Comparison of ENCODE assay signal across 8 mouse cellular contexts in the genomic region with DNA sequence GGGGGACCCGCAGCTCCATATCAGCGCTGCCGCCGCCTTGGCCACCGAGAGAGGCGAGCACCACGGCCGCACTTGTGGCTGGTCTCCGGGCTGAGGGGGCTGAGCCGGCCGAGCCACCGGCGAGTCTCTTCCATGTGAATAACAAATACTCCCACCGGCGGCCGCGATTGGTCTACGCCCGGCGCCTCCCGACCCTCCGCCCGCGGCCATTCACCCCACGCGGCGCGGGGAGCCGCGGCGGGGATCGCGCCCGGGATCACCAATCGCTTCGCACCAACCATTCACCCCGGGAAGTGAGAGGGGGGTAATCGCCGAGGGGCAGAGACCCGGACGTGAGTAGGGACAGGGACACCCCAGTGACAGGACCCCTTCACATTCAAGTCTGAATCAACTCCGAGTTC. TPM values are rescaled to one million over a fixed set of nuclear protein-coding genes. Genes with fewer than 3 reads are reported as not detected.
DNase-seq lines count a peak whose midpoint lies in the region; ATAC-seq lines count a peak whose summit lies in the region.

A gene (minus strand): TSS at position 178 of the 401 bp plus-strand sequence.

- no peak within 1 kb of the TSS for H3K27ac ChIP-seq in heart, embryonic 15.5 days
- H3K27ac ChIP-seq in midbrain, embryonic 13.5 days, result peak within 1 kb of the TSS; percentile 47

- H3K9me3 ChIP-seq in heart, embryonic 15.5 days (replicated peaks), result no peaks in the 10 kb centered on the region
- H3K9me3 ChIP-seq in midbrain, embryonic 13.5 days, result no peaks in the 10 kb centered on the region

- no peak for ATAC-seq in heart, embryonic 15.5 days (replicated peaks; ENCODE audit: insufficient number of reproducible peaks, insufficient read depth, low FRiP score, low read depth)
- ATAC-seq in midbrain, embryonic 13.5 days, result peak; percentile 67

- peak within 1 kb of the TSS; percentile 43 for H3K9ac ChIP-seq in heart, embryonic 15.5 days
- H3K9ac ChIP-seq in midbrain, embryonic 13.5 days (replicated peaks), result peak within 1 kb of the TSS; percentile 66

- peak within 1 kb of the TSS; percentile 100 for H3K4me2 ChIP-seq in heart, embryonic 15.5 days
- H3K4me2 ChIP-seq in midbrain, embryonic 13.5 days (replicated peaks), result peak within 1 kb of the TSS; percentile 99

- H3K4me1 ChIP-seq in heart, embryonic 15.5 days (replicated peaks), result peaks cover 25% of the 10 kb centered on the region
- peaks cover 35% of the 10 kb centered on the region for H3K4me1 ChIP-seq in midbrain, embryonic 13.5 days (replicated peaks)

- DNase-seq in adrenal gland, adult 18-20 months (ENCODE audit: low spot score in 2 of 2), result peak; percentile 4 to 23
- no peak for DNase-seq in adrenal gland, postnatal 4 days (ENCODE audit: low spot score in 2 of 2)
- DNase-seq in A20 (ENCODE audit: low read depth, low spot score), result peak; percentile 69
- peak; percentile 59 for DNase-seq in embryo, embryonic 10 days (ENCODE audit: low spot score)
- peak in 1 of 2 experiments; percentile 32 for DNase-seq in left cerebral cortex, postnatal 14 days (ENCODE audit: low spot score in 2 of 2)
- DNase-seq in thymus, postnatal 4 days, result peak; percentile 24

- H3K27me3 ChIP-seq in heart, embryonic 15.5 days, result peaks cover 65% of the 10 kb centered on the region
- H3K27me3 ChIP-seq in midbrain, embryonic 13.5 days, result peaks cover 44% of the 10 kb centered on the region

- intact Hi-C loops in left cerebral cortex, postnatal 14 days (cut with DNase I), result loop anchor here (2.0 kb wide), 1 partner anchor 478 kb away; no protein-coding TSS in a partner anchor

- peak within 1 kb of the TSS; percentile 59 for H3K4me3 ChIP-seq in heart, embryonic 15.5 days
- peak within 1 kb of the TSS; percentile 61 for H3K4me3 ChIP-seq in midbrain, embryonic 13.5 days (replicated peaks)

- H3K36me3 ChIP-seq in heart, embryonic 15.5 days, result no peaks in the 10 kb centered on the region
- H3K36me3 ChIP-seq in midbrain, embryonic 13.5 days, result no peaks in the 10 kb centered on the region

- WGBS in heart, embryonic 15.5 days, result under 1% methylated on average over 42 of the region's 42 CpGs
- under 1% methylated on average over 42 of the region's 42 CpGs for WGBS in midbrain, embryonic 13.5 days

RNA-seq across cellular contexts. Expression of the gene that starts here (rescaled TPM):
- total RNA-seq in adrenal gland, adult 18-20 months (2021), result under 1 TPM; 0.61 to 0.66 TPM
- total RNA-seq in adrenal gland, postnatal 4 days (2021), result 1 to 10 TPM; 1.7 to 2.0 TPM
- polyA plus RNA-seq in heart, embryonic 15.5 days (2015; fragmentation: Nextera tagmentation; extraction: Ambion mirVana), result 0.08 and 0.65 TPM in 2 replicates
- total RNA-seq in left cerebral cortex, postnatal 14 days (2021), result 10 to 100 TPM; 19.5 TPM
- 7.1 and 9.4 TPM in 2 replicates for polyA plus RNA-seq in midbrain, embryonic 13.5 days (2015; fragmentation: Nextera tagmentation; extraction: Ambion mirVana)

Comparison
In these comparisons a context has a peak if more than half of its experiments do, and no peak if none do; other contexts are left out.
1. RNA of the gene that starts here (total RNA-seq): 19.5 TPM in left cerebral cortex, postnatal 14 days; 1.7 to 2.0 TPM in adrenal gland, postnatal 4 days and 0.61 to 0.66 TPM in adrenal gland, adult 18-20 months; every median in the first group is over 4 times any median in the second.
2. Peak in DNase-seq in adrenal gland, adult 18-20 months; RNA of the gene not detected or under 1 TPM.
3. DNase-seq: peak in A20 (single experiment), embryo, embryonic 10 days (single experiment) and thymus, postnatal 4 days (single experiment); none in adrenal gland, postnatal 4 days (0 of 2).